Mouse (Mus musculus) heart, adult 2 months (tissue): Measurements from ENCODE around the gene Ticam1.

ENCODE experiments used
- CTCF ChIP-seq: fragments of 200-600 bp; IDR thresholded peaks from 2 replicates; pipeline ENCODE4 v1.8.1; 2022; ENCODE audit warnings: antibody characterized with exemption, mild to moderate bottlenecking, moderate library complexity
- POLR2A ChIP-seq: fragments of 200-500 bp; IDR thresholded peaks from 2 replicates; pipeline ENCODE4 v1.6.1; 2011; ENCODE audit warnings: mild to moderate bottlenecking, low read depth, low read length, control low read depth; ENCODE audit not compliant: insufficient read depth

DNA sequence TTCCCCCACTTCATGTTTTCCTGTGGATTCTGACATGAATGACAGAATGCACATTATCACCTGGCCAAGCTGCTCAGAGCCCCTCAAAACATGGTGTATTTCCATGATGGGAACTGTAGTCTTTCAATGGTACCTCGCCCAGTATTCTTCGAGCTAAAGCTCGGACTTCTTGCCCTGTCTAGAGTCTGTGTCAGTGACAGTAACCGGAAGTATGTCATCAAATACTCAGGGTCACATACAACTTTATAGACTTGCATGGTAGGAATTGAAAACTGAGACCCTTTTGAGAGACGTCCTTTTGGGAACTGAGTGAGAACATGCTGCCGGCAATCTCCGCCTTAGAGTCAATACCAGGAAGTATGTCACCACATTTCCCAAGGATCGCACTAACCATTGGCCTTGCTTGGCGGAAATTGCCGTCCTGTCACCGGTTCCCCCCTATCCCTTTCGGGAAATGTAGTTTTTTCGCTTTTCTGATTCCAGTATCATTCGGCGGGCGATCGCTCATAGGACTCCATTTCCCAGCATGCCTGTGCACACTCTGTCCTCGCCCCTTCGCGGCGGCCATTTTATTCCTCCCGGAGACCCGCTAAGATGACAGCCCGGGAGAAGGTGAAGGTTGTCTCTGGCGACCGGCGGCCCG, 20.2 kb downstream of the Ticam1 start, which contains the start of gene Fem1a:
- TF ChIP-seq CTCF (no peak), POLR2A (peak; percentile 80)
